Mouse (Mus musculus) heart, embryonic 12.5 days (tissue): Measurements from ENCODE around the gene Rpain. TPM values are rescaled to one million over a fixed set of nuclear protein-coding genes. Genes with fewer than 3 reads are reported as not detected.

ENCODE experiments used
- ATAC-seq: fragments of 200-750 bp; cut with Nextera tagmentation; 2 replicates; pipeline ENCODE4 v1.8.0; 2017; ENCODE audit warnings: moderate TSS enrichment, moderate library complexity; ENCODE audit not compliant: insufficient number of reproducible peaks, low FRiP score
- H3K27ac ChIP-seq: fragments of 300-500 bp; sonication (generic); 2 replicates; pipeline ENCODE4 v1.5.1; 2016; ENCODE audit warnings: mild to moderate bottlenecking, moderate library complexity; ENCODE audit not compliant: poor library complexity, severe bottlenecking
- H3K27me3 ChIP-seq: fragments of 300-500 bp; sonication (generic); replicated peaks from 2 replicates; pipeline ENCODE4 v1.6.1; 2016; ENCODE audit warnings: mild to moderate bottlenecking, moderate library complexity
- H3K36me3 ChIP-seq: fragments of 300-500 bp; sonication (generic); 2 replicates; pipeline ENCODE4 v1.6.1; 2016; ENCODE audit warnings: mild to moderate bottlenecking, moderate library complexity
- H3K4me1 ChIP-seq: fragments of 300-500 bp; sonication (generic); replicated peaks from 2 replicates; pipeline ENCODE4 v1.6.1; 2016; ENCODE audit warnings: mild to moderate bottlenecking
- H3K4me2 ChIP-seq: fragments of 300-500 bp; sonication (generic); 2 replicates; pipeline ENCODE4 v1.6.1; 2016; ENCODE audit warnings: mild to moderate bottlenecking, moderate library complexity
- H3K4me3 ChIP-seq: fragments of 300-500 bp; sonication (generic); 2 replicates; pipeline ENCODE4 v1.5.1; 2016; ENCODE audit warnings: mild to moderate bottlenecking
- H3K9ac ChIP-seq: fragments of 300-500 bp; sonication (generic); 2 replicates; pipeline ENCODE4 v1.6.1; 2016; ENCODE audit warnings: mild to moderate bottlenecking, moderate library complexity
- H3K9me3 ChIP-seq: fragments of 300-500 bp; sonication (generic); replicated peaks from 2 replicates; pipeline ENCODE4 v1.6.1; 2016; ENCODE audit warnings: mild to moderate bottlenecking, moderate library complexity
- WGBS: fragments of 180-500 bp; shearing (Covaris S2); methylation state at CpG from one replicate; pipeline ENCODE4 v1.1.7; 2016; 5-methylcytosine and 5-hydroxymethylcytosine counted together
- polyA plus RNA-seq: library from polyadenylated mRNA; unstranded; fragments of >200 nt; fragmentation: Nextera tagmentation; extraction: Ambion mirVana; gene quantifications from 2 replicates; pipeline ENCODE4 v1.2.1, GENCODE M21; 2016

Gene Rpain
- 49.0 and 51.2 TPM in 2 replicates for polyA plus RNA-seq

- WGBS: 0% methylated on average over 43 of the region's 43 CpGs
- H3K4me1 ChIP-seq: peaks cover 8% of the 10 kb centered on the region
Observed at GRCm38 (mm10) chr11:70969821-70970559, at the start of gene Rpain, which contains the start of gene Nup88. Gene Rpain, plus strand, starts transcription at chr11:70970213. Gene Nup88, minus strand, starts transcription at chr11:70969973.

DNA sequence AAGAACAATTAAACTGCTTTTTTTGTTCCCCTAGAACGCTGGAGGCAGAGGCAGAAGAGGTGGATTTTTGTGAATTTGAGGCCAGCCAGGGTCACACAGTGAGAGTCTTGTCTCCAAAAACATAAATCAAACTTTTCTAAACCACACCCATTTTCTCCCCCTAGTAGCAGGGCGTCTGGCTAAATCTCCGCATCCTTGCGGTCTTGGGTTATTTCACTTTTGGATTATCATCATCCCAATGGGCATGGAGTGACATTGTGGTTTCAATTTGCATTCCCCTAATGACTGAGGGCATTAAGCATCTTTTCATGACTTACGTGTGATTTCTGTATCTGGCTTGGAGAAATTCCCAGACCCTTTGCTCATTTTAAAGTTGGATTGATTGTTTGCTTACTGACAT, 38.6 kb upstream of the Rpain start:
- Histone ChIP-seq H3K27me3 (no peaks in the 10 kb centered on the region), H3K9me3 (no peaks in the 10 kb centered on the region), H3K36me3 (peaks cover 69% of the 10 kb centered on the region), H3K4me2 (no peak overlapping the region), H3K9ac (no peak overlapping the region), H3K27ac (no peak overlapping the region), H3K4me3 (no peak overlapping the region), H3K4me1 (no peaks in the 10 kb centered on the region)
- 87% methylated on average over 5 of the region's 5 CpGs for WGBS
- ATAC-seq: no peak

More at GRCm38 (mm10) chr11:70969821-70970559, at the start of gene Rpain, which contains the start of gene Nup88:
- no peaks in the 10 kb centered on the region for H3K27me3 ChIP-seq
- ATAC-seq: peak; percentile 97
- H3K9me3 ChIP-seq: no peaks in the 10 kb centered on the region
- H3K4me2 ChIP-seq: peak within 1 kb of the TSS; percentile 88
- peak within 1 kb of the TSS; percentile 95 for H3K4me3 ChIP-seq
- H3K27ac ChIP-seq: peak within 1 kb of the TSS; percentile 90
- H3K9ac ChIP-seq: peak within 1 kb of the TSS; percentile 97
- H3K36me3 ChIP-seq: peaks cover 45% of the 10 kb centered on the region

- H3K9ac ChIP-seq: no peak overlapping the region
- H3K4me1 ChIP-seq: no peaks in the 10 kb centered on the region
- H3K9me3 ChIP-seq: no peaks in the 10 kb centered on the region
- no peak overlapping the region for H3K27ac ChIP-seq
- H3K4me2 ChIP-seq: no peak overlapping the region
- H3K36me3 ChIP-seq: peaks cover 77% of the 10 kb centered on the region
- H3K27me3 ChIP-seq: no peaks in the 10 kb centered on the region
- ATAC-seq: no peak
- WGBS: 87% methylated on average over 7 of the region's 7 CpGs
- H3K4me3 ChIP-seq: no peak overlapping the region
Observed at GRCm38 (mm10) chr11:70935316-70935715, 34.7 kb upstream of the Rpain start.

DNA sequence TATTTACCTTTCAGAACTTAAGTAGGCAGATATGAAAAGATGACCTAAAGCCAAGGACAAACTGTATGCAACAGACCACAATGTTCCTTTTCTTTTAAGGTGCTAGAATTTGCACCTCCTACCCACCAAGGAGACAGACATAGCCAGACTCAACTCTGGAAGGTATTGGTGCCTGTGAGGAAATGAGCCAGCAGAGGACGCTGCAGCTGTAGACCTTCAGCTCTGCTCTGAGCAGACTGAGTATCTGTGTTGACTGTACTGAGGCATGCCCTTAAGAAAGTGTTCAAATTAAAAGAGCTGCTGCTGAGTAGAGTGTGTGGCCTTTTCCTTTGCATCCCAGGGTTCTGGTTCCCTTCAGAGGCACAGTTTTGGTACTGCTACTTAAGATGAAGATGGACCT, 27.4 kb upstream of the Rpain start:
- H3K4me3 ChIP-seq: no peak overlapping the region
- no peaks in the 10 kb centered on the region for H3K4me1 ChIP-seq
- no peak for ATAC-seq
- H3K36me3 ChIP-seq: peaks cover 89% of the 10 kb centered on the region
- no peak overlapping the region for H3K4me2 ChIP-seq
- WGBS: 76% methylated on average over 1 of the region's 1 CpGs
- H3K9ac ChIP-seq: no peak overlapping the region
- H3K9me3 ChIP-seq: no peaks in the 10 kb centered on the region
- H3K27ac ChIP-seq: no peak overlapping the region
- no peaks in the 10 kb centered on the region for H3K27me3 ChIP-seq

- H3K27ac ChIP-seq: no peak overlapping the region
- no peaks in the 10 kb centered on the region for H3K27me3 ChIP-seq
- no peak overlapping the region for H3K9ac ChIP-seq
- no peaks in the 10 kb centered on the region for H3K4me1 ChIP-seq
- no peak for ATAC-seq
- H3K9me3 ChIP-seq: no peaks in the 10 kb centered on the region
- no peak overlapping the region for H3K4me2 ChIP-seq
- WGBS: 94% methylated on average over 7 of the region's 7 CpGs
- H3K36me3 ChIP-seq: peaks cover 91% of the 10 kb centered on the region
- no peak overlapping the region for H3K4me3 ChIP-seq
Observed at GRCm38 (mm10) chr11:70943651-70944050, 26.4 kb upstream of the Rpain start.

DNA sequence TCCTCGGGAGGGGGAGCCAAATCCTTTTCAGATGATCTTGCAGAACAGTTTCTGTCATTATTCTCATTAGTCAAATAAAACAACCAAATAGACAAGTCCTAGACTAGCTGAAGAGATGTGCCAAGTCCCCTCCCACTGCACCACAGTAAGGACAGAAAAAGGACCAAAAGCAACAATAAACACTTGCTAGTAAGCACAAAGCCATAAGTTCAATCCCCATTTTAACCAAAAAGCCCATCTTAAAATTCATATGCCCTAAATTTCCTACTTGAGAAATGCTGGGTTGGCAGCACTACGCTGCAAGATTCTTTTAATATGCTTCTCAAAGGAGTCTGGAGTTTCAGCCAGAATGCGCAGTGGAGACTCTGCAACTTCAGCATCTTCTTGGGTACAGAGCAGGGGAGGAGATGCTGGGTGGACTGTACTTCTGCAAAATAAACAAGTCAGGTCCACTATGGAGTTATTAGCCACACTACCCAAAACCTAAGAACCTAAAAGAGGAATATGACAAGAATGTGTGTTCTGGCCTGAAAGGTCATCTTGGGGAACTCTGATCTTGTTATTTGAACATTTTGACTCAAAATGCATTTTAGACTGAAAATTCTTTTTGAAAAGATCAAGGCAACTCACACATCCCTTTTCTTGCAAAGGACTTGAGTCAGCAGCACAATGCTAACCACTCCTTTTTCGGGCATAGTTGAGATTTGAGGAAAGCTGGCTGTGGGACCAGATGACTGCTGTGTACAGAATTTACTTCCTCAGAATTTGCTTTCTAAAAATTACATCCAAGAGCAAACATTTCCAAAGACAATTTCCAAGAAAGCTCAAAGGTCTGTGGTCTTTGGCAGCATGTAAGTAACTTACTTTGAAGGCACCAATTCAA, 24.8 kb upstream of the Rpain start:
- no peak overlapping the region for H3K4me3 ChIP-seq
- H3K27ac ChIP-seq: no peak overlapping the region
- no peak overlapping the region for H3K9ac ChIP-seq
- no peaks in the 10 kb centered on the region for H3K27me3 ChIP-seq
- H3K4me1 ChIP-seq: no peaks in the 10 kb centered on the region
- ATAC-seq: no peak
- WGBS: 84% methylated on average over 4 of the region's 4 CpGs
- no peak overlapping the region for H3K4me2 ChIP-seq
- no peaks in the 10 kb centered on the region for H3K9me3 ChIP-seq
- peaks cover 91% of the 10 kb centered on the region for H3K36me3 ChIP-seq

DNA sequence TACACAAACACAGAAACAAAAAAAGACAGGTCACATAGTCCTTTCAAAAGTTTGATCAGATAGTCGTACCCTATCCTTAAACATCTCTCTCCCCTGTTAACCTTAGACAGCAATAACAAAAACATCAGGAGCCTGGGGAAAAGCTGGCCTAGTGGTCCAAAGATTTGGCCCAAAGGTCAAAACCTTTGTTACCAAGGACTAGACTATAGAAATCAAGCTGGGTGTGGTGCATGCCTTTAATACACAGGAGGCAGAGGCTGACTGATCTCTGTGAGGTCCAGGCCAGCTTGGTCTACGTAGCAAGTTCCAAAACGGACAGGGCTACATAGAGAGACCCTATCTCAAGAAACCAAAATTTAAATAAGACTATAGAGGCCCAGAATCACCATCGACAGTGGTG, 15.3 kb upstream of the Rpain start:
- Histone ChIP-seq H3K4me1 (no peaks in the 10 kb centered on the region), H3K27ac (no peak overlapping the region)
- no peak for ATAC-seq

GRCm38 (mm10) chr11:70960786-70961554, 9.0 kb upstream of the Rpain start:
- peaks cover 92% of the 10 kb centered on the region for H3K36me3 ChIP-seq
- no peak for ATAC-seq
- H3K27me3 ChIP-seq: no peaks in the 10 kb centered on the region
- no peaks in the 10 kb centered on the region for H3K9me3 ChIP-seq
- H3K27ac ChIP-seq: no peak overlapping the region
- H3K4me1 ChIP-seq: no peaks in the 10 kb centered on the region
- H3K4me3 ChIP-seq: no peak overlapping the region
- no peak overlapping the region for H3K9ac ChIP-seq
- WGBS: 76% methylated on average over 5 of the region's 5 CpGs
- no peak overlapping the region for H3K4me2 ChIP-seq

More for the DNA sequence above, 15.3 kb upstream of the Rpain start:
- peaks cover 91% of the 10 kb centered on the region for H3K36me3 ChIP-seq
- H3K27me3 ChIP-seq: no peaks in the 10 kb centered on the region
- no peak overlapping the region for H3K4me2 ChIP-seq
- H3K4me3 ChIP-seq: no peak overlapping the region
- H3K9ac ChIP-seq: no peak overlapping the region
- no peaks in the 10 kb centered on the region for H3K9me3 ChIP-seq
- 85% methylated on average over 4 of the region's 4 CpGs for WGBS

GRCm38 (mm10) chr11:70964222-70964907, 5.6 kb upstream of the Rpain start:
- H3K36me3 ChIP-seq: peaks cover 72% of the 10 kb centered on the region

DNA sequence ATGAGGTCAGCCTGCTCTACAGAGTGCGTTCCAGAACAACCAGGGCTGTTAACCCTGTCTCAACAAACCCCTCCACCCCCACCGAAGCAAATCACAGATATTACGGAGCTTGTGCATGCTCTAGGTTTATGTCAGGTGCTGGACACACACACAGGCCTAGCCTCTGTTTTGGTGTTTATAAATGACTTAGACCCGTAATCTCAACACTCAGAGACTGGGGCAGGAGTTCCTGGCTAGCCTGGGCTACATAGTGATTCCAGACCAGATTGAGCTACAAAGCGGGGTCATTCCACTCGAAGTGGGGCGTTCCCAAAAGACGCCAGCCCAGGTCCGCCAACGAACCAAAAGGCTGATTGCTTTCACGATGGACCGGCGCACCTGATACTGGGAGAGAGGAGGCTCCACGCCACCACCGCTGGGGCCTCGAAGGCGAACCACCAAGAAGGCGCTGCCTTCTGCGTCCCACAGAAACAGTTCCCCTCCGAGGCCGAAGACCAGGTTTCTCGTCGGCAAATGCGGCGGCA, 680 bp upstream of the Rpain start:
- peaks cover 8% of the 10 kb centered on the region for H3K4me1 ChIP-seq
- peak; percentile 15 for ATAC-seq
- H3K4me2 ChIP-seq: peak overlapping the region; percentile 88
- H3K9ac ChIP-seq: peak overlapping the region; percentile 97
- WGBS: under 1% methylated on average over 25 of the region's 25 CpGs
- H3K27me3 ChIP-seq: no peaks in the 10 kb centered on the region
- peak overlapping the region; percentile 95 for H3K4me3 ChIP-seq
- H3K36me3 ChIP-seq: peaks cover 45% of the 10 kb centered on the region
- no peaks in the 10 kb centered on the region for H3K9me3 ChIP-seq
- H3K27ac ChIP-seq: peak overlapping the region; percentile 90

More at GRCm38 (mm10) chr11:70964222-70964907, 5.6 kb upstream of the Rpain start:
- WGBS: 82% methylated on average over 4 of the region's 4 CpGs
- Histone ChIP-seq H3K27ac (no peak overlapping the region), H3K4me3 (no peak overlapping the region), H3K9ac (no peak overlapping the region), H3K4me1 (peaks cover 8% of the 10 kb centered on the region), H3K27me3 (no peaks in the 10 kb centered on the region), H3K9me3 (no peaks in the 10 kb centered on the region), H3K4me2 (no peak overlapping the region)
- no peak for ATAC-seq
